Mouse (Mus musculus): ENCODE results near the gene Trmt61a.

The Trmt61a gene

GRCm38 (mm10) chr12:111672581-111672980 lies 5.3 kb upstream of the Trmt61a start:
- DNase-seq (ENCODE audit: low spot score) = no peak

- DNase-seq (ENCODE audit: low spot score) = peak; percentile 3
These were observed 2.9 kb upstream of the Trmt61a start for GRCm38 (mm10) chr12:111674850-111675486.

DNA sequence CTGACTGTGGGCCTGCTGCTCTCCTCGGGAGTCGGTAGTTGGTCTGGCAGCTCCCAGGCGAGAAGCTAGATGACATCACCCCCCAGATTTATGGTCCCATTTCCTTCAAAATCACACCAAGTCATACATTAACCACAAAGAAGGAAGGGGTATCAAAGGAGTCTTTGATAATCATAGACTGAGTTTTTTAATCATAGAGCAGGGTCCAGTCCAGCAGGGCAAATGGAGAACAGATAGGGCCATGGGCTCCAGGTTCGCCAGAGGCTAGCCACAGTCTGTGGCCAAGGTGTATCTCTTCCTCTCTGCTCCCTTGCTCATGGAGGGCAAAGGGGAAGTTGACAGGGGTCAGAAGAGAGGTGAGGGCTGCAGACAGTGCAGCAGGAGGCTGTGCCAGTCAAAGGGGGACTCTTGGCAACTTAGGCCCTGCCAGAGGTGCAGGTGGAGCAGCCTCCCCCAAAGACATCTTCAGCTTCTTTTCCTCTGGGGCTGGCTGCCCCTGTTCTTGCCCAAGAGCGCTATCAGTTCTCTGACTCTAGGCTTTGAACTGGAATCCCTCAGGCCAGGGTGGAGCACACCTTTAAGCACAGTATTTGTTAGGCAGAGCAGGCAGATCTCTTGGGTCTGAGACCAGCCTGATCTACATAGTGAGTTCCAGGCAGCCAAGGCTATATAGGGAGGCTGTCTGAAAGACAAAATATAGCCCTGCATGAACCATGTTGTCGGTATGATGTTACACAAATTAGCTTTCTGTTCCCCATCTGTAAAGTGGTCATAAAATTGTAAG lies 1.9 kb upstream of the Trmt61a start:
- DNase-seq (ENCODE audit: low spot score) = no peak

GRCm38 (mm10) chr12:111677421-111677820 lies 484 bp upstream of the Trmt61a start:
- DNase-seq (ENCODE audit: low spot score) = peak; percentile 2

DNA sequence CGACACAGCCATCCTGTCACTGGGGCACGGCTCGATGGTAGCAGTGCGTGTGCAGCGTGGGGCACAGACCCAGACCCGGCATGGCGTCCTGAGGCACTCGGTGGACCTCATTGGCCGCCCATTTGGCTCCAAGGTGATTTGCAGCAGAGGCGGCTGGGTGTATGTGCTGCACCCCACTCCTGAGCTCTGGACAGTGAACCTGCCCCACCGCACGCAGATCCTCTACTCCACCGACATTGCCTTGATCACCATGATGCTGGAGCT lies 697 bp downstream of the Trmt61a start:
- peak; percentile 5 for DNase-seq (ENCODE audit: low spot score)

- peak; percentile 3 for DNase-seq (ENCODE audit: low spot score)
These were observed 1.1 kb downstream of the Trmt61a start for GRCm38 (mm10) chr12:111678997-111679396.

GRCm38 (mm10) chr12:111680661-111681060 lies 2.8 kb downstream of the Trmt61a start:
- DNase-seq (ENCODE audit: low spot score) = no peak

DNA sequence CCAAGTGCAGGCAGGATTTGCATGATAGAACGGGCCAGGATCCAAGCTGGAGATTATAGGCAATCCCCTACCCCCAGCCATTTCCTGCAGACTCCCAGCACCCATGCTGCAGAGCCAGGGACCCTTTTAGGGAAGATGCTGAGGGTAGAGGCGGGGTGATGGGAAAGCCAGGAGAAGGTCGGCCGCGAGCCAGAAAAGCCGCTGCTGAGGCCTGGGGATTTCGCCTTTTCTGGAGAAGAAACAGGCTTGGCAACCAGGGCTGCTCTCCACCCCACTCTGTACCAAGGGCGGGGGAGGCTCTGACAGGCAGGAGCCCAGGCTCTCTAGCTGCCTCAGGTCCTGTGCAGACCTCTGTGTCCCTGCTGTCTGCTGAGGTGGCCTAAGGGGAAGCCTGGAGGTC lies 3.4 kb downstream of the Trmt61a start:
- no peak for DNase-seq (ENCODE audit: low spot score)

DNA sequence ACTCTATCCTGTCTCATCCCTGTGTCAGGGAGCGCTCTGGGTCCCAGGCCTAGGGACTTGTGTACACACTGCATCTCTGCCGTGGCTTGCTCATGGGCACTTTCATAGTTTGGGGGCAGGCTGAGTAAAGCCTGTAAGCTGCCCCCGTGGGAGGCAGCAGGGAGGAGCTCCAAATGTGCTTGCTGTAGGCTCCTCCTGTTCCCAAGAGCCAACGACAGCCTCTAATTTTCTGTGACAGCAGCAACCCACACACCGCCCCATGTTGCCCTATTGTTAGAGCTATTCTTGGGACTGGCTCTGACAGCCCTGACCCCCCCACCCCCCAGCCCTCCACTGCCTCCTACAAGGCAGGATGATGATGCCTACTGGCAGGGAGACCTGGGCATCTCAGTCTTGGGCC lies 4.1 kb downstream of the Trmt61a start:
- DNase-seq (ENCODE audit: low spot score) = peak; percentile 3

DNA sequence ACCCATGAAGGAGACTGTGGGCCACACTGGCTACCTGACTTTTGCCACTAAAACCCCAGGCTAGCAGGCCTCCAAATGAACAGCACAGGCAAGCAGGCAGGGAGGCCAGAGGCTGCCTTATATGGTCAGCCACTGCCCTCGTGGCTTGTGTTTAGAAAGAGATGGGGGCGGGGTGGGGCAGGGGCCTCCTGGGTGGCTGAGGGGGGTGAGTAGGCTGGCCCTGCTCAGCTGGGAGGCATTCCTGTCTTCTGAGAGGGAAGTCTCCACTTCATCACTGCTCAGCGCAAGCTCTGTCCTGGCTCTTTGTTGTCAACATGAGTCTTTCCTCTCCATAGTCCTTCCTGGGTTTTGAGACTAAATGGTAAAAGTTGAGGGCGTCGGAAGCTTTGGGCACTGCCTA lies 4.9 kb downstream of the Trmt61a start:
- DNase-seq (ENCODE audit: low spot score) = no peak

- no peak for DNase-seq (ENCODE audit: low spot score)
These were observed 8.5 kb downstream of the Trmt61a start for GRCm38 (mm10) chr12:111686390-111686789.

DNA sequence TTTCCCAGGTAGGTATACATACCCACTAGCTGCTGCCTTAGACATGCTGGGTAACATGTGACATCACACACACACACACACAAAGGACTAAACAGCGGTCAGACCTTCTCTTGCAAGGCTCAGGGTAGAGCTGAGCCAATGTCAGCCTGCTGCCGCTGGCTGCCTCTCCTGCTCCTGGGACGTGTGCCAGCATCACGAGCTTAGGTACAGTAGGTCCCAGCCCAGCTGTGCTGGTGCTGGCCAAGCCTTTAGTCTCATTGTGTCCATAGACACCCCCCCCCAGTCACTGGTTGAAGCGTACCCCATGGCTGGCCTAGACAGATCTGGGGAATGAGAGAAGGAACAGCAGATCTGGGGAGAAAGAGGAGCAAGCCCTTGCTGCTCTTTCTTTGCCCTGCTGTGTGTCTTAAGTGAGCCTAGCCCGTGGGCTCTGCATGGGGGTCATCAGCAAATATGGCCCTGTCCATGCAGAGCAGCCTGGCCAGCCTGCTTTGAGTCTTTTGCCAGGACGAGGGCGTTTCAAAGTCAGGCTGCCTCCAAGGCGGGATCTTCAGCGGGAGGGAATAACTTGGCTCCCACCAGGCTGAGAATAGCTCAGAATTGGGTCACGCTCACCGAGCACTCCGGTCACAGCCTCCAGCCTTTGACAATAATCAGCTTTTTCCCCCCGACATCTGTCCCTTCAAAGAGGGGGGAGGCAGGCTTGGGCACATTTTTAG lies 9.6 kb downstream of the Trmt61a start:
- DNase-seq (ENCODE audit: low spot score) = peak; percentile 42

DNA sequence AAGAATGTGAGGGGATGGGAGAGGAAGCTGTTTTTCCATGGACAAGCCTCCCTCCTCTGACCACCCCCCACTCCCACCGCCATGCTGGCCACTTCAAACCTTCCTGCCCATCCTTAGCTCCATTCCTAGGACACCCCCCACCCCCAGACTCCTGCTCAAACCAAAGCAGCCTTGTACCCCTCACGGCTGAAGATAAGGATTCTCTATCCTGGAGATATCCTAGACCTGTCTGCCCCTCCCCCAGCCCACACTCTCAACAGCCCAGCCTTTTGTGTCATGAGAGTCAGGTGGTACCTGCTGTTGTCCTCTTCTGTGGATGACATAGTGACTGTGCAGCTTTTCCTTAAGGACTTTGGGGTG lies 10.1 kb downstream of the Trmt61a start:
- DNase-seq (ENCODE audit: low spot score) = no peak

GRCm38 (mm10) chr12:111689426-111689825 lies 11.5 kb downstream of the Trmt61a start:
- DNase-seq (ENCODE audit: low spot score) = no peak

GRCm38 (mm10) chr12:111691346-111691872 lies 13.5 kb downstream of the Trmt61a start:
- peak; percentile 83 for DNase-seq (ENCODE audit: low spot score)

DNA sequence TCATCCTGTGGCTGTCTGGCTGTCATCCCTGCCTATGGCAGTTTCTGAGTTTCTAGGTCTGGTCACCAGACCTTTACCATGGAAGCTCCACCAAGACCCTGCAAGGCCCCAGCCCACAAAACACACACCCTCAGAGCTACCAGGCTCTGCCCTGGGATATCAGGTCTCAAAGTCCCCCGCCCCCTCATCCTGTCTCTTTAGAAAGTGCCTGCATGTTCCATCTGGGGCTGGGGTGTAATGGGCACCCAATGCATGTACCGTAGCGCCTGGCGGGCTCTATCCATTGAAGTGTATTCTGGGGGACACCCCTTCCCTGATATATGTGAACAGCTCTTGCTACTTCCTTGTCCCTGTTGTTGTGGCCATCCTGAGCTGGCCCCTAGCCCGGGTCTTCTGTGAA lies 15.0 kb downstream of the Trmt61a start:
- no peak for DNase-seq (ENCODE audit: low spot score)

- DNase-seq (ENCODE audit: low spot score) = peak; percentile 87
These were observed 15.7 kb downstream of the Trmt61a start for GRCm38 (mm10) chr12:111693341-111694270.

DNA sequence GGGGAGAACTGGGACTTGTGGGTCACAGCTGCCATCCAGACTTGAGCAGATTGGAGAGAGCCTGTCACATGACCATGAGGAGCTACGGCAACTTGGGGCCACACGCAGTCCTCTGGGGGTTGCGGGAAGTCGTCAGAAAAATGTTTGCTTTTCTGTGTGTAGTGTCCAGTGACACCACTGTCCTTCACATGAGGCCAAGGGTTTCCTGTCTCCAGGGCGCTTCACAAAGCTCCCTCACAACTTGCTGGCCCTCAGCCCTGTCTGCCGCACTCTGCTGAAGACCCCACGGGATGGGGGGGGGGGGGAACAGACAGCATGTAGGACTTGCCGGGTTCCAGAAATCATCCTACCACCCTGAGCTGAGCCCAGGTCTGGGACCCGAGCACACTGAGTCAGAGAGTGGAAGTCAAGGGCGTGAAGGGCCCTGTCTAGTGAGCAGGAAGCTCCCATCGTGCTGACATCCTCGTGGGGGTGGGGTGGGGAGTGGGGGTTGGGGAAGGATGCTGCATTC lies 16.4 kb downstream of the Trmt61a start:
- DNase-seq (ENCODE audit: low spot score) = peak; percentile 69

DNA sequence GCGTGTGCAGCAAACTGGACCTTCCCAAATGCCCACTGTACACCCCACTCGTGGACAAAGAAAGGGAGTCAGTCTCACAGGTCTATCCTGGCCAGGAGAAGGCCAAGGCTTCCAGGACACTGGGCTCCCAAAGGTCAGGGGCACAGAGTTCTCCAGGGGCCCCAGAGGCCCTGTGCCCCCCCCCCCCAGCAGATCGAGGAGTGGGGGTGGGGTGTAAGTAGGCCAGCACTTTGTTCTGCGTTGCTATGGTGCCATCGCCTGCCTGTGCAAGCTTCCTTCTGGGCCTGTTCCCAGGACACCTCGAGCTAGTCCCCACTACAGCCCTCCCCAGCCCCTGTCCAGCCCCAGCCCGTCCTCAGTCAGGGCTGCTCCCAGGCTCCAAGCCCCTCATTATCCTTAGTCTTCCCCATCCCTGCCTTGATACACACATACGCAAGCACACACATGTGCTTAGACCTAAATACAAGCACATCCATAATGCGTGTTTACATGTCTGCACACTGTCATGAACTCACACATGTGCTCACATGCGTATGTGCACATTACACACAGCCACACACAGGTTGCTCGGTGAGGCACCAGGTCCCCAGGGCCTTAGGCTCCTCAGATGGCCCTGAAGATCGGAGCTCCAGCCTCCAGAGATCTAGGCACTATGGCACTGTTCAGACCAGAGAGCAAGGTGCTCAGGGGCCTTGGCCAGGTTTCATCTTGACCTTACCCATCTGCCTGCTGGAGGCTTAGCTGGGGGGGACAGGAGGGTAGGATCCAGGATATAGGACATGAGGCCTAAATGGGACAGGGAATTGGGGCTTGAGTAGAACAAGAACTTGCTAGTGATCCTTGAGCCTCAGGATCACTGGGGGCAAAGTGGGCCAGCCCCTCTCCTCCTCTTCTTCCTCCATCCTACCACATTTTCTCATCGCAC lies 17.2 kb downstream of the Trmt61a start:
- peak; percentile 72 for DNase-seq (ENCODE audit: low spot score)

GRCm38 (mm10) chr12:111696239-111696638 lies 18.3 kb downstream of the Trmt61a start:
- DNase-seq (ENCODE audit: low spot score) = peak; percentile 89

GRCm38 (mm10) chr12:111697708-111698107 lies 19.8 kb downstream of the Trmt61a start:
- DNase-seq (ENCODE audit: low spot score) = no peak
